Mouse (Mus musculus) liver, postnatal 0 days (tissue): ENCODE measurements around the gene Zfp36l1. TPM values are rescaled to one million over a fixed set of nuclear protein-coding genes. Genes with fewer than 3 reads are reported as not detected.
A peak's percentile ranks its signal among the peaks of the same experiment; 100 is the strongest.

ENCODE experiments used
- ATAC-seq: fragments of 200-750 bp; cut with Nextera tagmentation; 2 replicates; pipeline ENCODE4 v1.8.0; 2017; ENCODE audit warnings: mild to moderate bottlenecking, moderate library complexity
- DNase-seq: peaks from one replicate; pipeline ENCODE4 v3.0.0-alpha.2; 2016
- H3K27ac ChIP-seq: fragments of 300-500 bp; sonication (generic); 2 replicates; pipeline ENCODE4 v1.5.1; 2014; ENCODE audit warnings: antibody characterized with exemption, moderate library complexity, mild to moderate bottlenecking, low read depth
- H3K27me3 ChIP-seq: fragments of 300-500 bp; sonication (generic); 2 replicates; pipeline ENCODE4 v1.6.1; 2014; ENCODE audit warnings: low read length, control low read depth, mixed read lengths; ENCODE audit not compliant: insufficient read depth
- H3K36me3 ChIP-seq: fragments of 300-500 bp; sonication (generic); replicated peaks from 2 replicates; pipeline ENCODE4 v1.6.1; 2014; ENCODE audit warnings: mild to moderate bottlenecking, control low read depth, low read length, moderate library complexity, mixed read lengths; ENCODE audit not compliant: insufficient read depth
- H3K4me1 ChIP-seq: fragments of 300-500 bp; sonication (generic); 2 replicates; pipeline ENCODE4 v1.6.1; 2014; ENCODE audit warnings: antibody characterized with exemption, mild to moderate bottlenecking, control low read depth; ENCODE audit not compliant: insufficient read depth
- H3K4me2 ChIP-seq: fragments of 300-500 bp; sonication (generic); 2 replicates; pipeline ENCODE4 v1.6.1; 2014; ENCODE audit warnings: low read depth, mild to moderate bottlenecking, low read length, moderate library complexity, mixed read lengths
- H3K4me3 ChIP-seq: fragments of 300-500 bp; sonication (generic); 2 replicates; pipeline ENCODE4 v1.5.1; 2014; ENCODE audit warnings: low read depth, low read length
- H3K9ac ChIP-seq: fragments of 300-500 bp; sonication (generic); replicated peaks from 2 replicates; pipeline ENCODE4 v1.6.1; 2014; ENCODE audit warnings: mild to moderate bottlenecking, moderate library complexity
- H3K9me3 ChIP-seq: fragments of 300-500 bp; sonication (generic); 2 replicates; pipeline ENCODE4 v1.6.1; 2016; ENCODE audit warnings: mild to moderate bottlenecking, control low read depth, low read length, mixed read lengths
- CTCF ChIP-seq: sonication (generic); IDR thresholded peaks from 2 replicates; pipeline ENCODE4 v1.5.1; 2016; ENCODE audit warnings: antibody characterized with exemption, low read depth
- EP300 ChIP-seq: IDR thresholded peaks from 2 replicates; pipeline ENCODE4 v1.6.1; 2016; ENCODE audit warnings: antibody characterized with exemption, low read depth, mild to moderate bottlenecking
- WGBS: fragments of 180-500 bp; shearing (Covaris S2); extraction: QIAGEN DNeasy Blood & Tissue Kit; methylation state at CpG from one replicate; pipeline ENCODE4 v1.1.7; 2014; ENCODE audit not compliant: insufficient replicate concordance; 5-methylcytosine and 5-hydroxymethylcytosine counted together
- polyA plus RNA-seq: library from polyadenylated mRNA; unstranded; fragments of >200 nt; fragmentation: Nextera tagmentation; extraction: Ambion mirVana; gene quantifications from 2 replicates; pipeline ENCODE4 v1.2.1, GENCODE M21; 2015

Zfp36l1 gene
- polyA plus RNA-seq, 1 experiment from 2014 or later: 42.0 TPM

- H3K9me3 ChIP-seq: no peaks in the 10 kb centered on the region
- 41% methylated on average over 5 of the region's 5 CpGs for WGBS
- no peaks in the 10 kb centered on the region for H3K36me3 ChIP-seq
- 0 out of 2 replicates have a peak overlapping the region, but pooled peaks have one; percentile 11 for H3K9ac ChIP-seq
- no peak overlapping the region for H3K4me3 ChIP-seq
- TF ChIP-seq CTCF (no peak), EP300 (no peak)
- DNase-seq: no peak
- H3K27ac ChIP-seq: peak overlapping the region; percentile 56
- H3K4me2 ChIP-seq: no peak overlapping the region
- no peak for ATAC-seq
- H3K4me1 ChIP-seq: peaks cover 49% of the 10 kb centered on the region
- no peaks in the 10 kb centered on the region for H3K27me3 ChIP-seq
Observed at GRCm38 (mm10) chr12:80059773-80060328, 53.0 kb downstream of the Zfp36l1 start.

Other genes with a start within 250 kb of the Zfp36l1 start
- gene Actn1, start 147.4 kb upstream of the Zfp36l1 start, polyA plus RNA-seq: 7.7 and 8.4 TPM in 2 replicates